Mouse (Mus musculus) bone marrow, adult 2 months (tissue): ENCODE results near the gene Lbhd1. TPM values are rescaled to one million over a fixed set of nuclear protein-coding genes. Genes with fewer than 3 reads are reported as not detected.

ENCODE experiments used
- H3K27ac ChIP-seq: fragments of 200-500 bp; 2 replicates; pipeline ENCODE4 v1.5.1; 2012; ENCODE audit warnings: low read depth, mild to moderate bottlenecking, control low read depth, inconsistent platforms, low read length; ENCODE audit not compliant: control insufficient read depth, poor library complexity, insufficient read depth
- H3K4me1 ChIP-seq: fragments of 200-500 bp; 2 replicates; pipeline ENCODE4 v1.6.1; 2011; ENCODE audit warnings: low read length; ENCODE audit not compliant: control insufficient read depth, insufficient read depth
- H3K4me3 ChIP-seq: fragments of 200-500 bp; replicated peaks from 2 replicates; pipeline ENCODE3; 2011; ENCODE audit warnings: mild to moderate bottlenecking, low read depth, low read length, control low read depth; ENCODE audit not compliant: control insufficient read depth
- CTCF ChIP-seq: fragments of 200-500 bp; IDR thresholded peaks from 2 replicates; pipeline ENCODE4 v1.5.1; 2011; ENCODE audit warnings: low read length, control low read depth; ENCODE audit not compliant: control insufficient read depth, insufficient read depth
- POLR2A ChIP-seq: fragments of 200-500 bp; IDR thresholded peaks from 2 replicates; pipeline ENCODE4 v1.6.1; 2011; ENCODE audit warnings: low read depth, mild to moderate bottlenecking, control low read depth, low read length, borderline replicate concordance; ENCODE audit not compliant: control insufficient read depth
- WGBS: fragments of 180-500 bp; shearing (Covaris S2); methylation state at CpG from one replicate; pipeline ENCODE4 v1.1.7; 2018; 5-methylcytosine and 5-hydroxymethylcytosine counted together
- polyA plus RNA-seq: library from polyadenylated mRNA; stranded (reverse); fragments of >200 nt; gene quantifications from 2 replicates; pipeline ENCODE4 v1.2.4, GENCODE M21; 2011; ENCODE audit warnings: low replicate concordance; ENCODE audit not compliant: missing spikeins, insufficient read depth, insufficient read length

The Lbhd1 gene
- polyA plus RNA-seq, 1 experiment: 2.1 TPM

GRCm38 (mm10) chr19:8897865-8898495 lies 14.4 kb downstream of the Lbhd1 start, which contains the start of gene Ganab:
Ganab (plus strand) TSS chr19:8898071.
- H3K4me1 ChIP-seq: peaks cover 4% of the 10 kb centered on the region; the same call in 1 of the 2 replicates
- peak; percentile 91 for TF ChIP-seq POLR2A
- no peak for TF ChIP-seq CTCF
- peak within 1 kb of the TSS; percentile 75 for H3K27ac ChIP-seq
- H3K4me3 ChIP-seq: peak within 1 kb of the TSS; percentile 76
- WGBS: under 1% methylated on average over 53 of the region's 53 CpGs

GRCm38 (mm10) chr19:8898576-8898975 lies 15.0 kb downstream of the Lbhd1 start:
- Histone ChIP-seq H3K4me1 (peaks cover 4% of the 10 kb centered on the region; the same call in 1 of the 2 replicates), H3K4me3 (peak overlapping the region; percentile 76), H3K27ac (peak overlapping the region; percentile 71)
- 2% methylated on average over 13 of the region's 13 CpGs for WGBS
- TF ChIP-seq POLR2A (no peak), CTCF (no peak)

- TF ChIP-seq POLR2A: no peak
- no peak for TF ChIP-seq CTCF
- no peak overlapping the region for H3K4me3 ChIP-seq
- H3K27ac ChIP-seq: no peak overlapping the region
- peaks cover 4% of the 10 kb centered on the region; the same call in 1 of the 2 replicates for H3K4me1 ChIP-seq
- 47% methylated on average over 3 of the region's 3 CpGs for WGBS
These were observed 15.5 kb downstream of the Lbhd1 start for GRCm38 (mm10) chr19:8899079-8899478.

- TF ChIP-seq CTCF (no peak), POLR2A (no peak)
- Histone ChIP-seq H3K27ac (no peak overlapping the region), H3K4me3 (no peak overlapping the region), H3K4me1 (peaks cover 1% of the 10 kb centered on the region; the same call in 1 of the 2 replicates)
- 90% methylated on average over 5 of the region's 5 CpGs for WGBS
These were observed 19.9 kb downstream of the Lbhd1 start for GRCm38 (mm10) chr19:8903412-8903811.

GRCm38 (mm10) chr19:8908531-8908930 lies 25.0 kb downstream of the Lbhd1 start:
- no peaks in the 10 kb centered on the region for H3K4me1 ChIP-seq
- WGBS: 91% methylated on average over 6 of the region's 6 CpGs
- H3K4me3 ChIP-seq: no peak overlapping the region
- no peak for TF ChIP-seq POLR2A
- TF ChIP-seq CTCF: no peak
- no peak overlapping the region for H3K27ac ChIP-seq

GRCm38 (mm10) chr19:8911810-8912209 lies 28.3 kb downstream of the Lbhd1 start:
- WGBS: 92% methylated on average over 5 of the region's 5 CpGs
- H3K27ac ChIP-seq: no peak overlapping the region
- no peak overlapping the region for H3K4me3 ChIP-seq
- H3K4me1 ChIP-seq: no peaks in the 10 kb centered on the region
- no peak for TF ChIP-seq POLR2A

- Histone ChIP-seq H3K4me1 (no peaks in the 10 kb centered on the region), H3K27ac (no peak overlapping the region), H3K4me3 (no peak overlapping the region)
- no peak for TF ChIP-seq CTCF
- TF ChIP-seq POLR2A: no peak
- WGBS: 94% methylated on average over 3 of the region's 3 CpGs
These were observed 30.7 kb downstream of the Lbhd1 start for GRCm38 (mm10) chr19:8914212-8914611.

GRCm38 (mm10) chr19:8919000-8919399 lies 35.5 kb downstream of the Lbhd1 start:
- Histone ChIP-seq H3K27ac (no peak overlapping the region), H3K4me3 (no peak overlapping the region), H3K4me1 (peaks cover 3% of the 10 kb centered on the region; the same call in 1 of the 2 replicates)
- TF ChIP-seq CTCF (no peak), POLR2A (no peak)
- 52% methylated on average over 3 of the region's 3 CpGs for WGBS

- 70% methylated on average over 6 of the region's 6 CpGs for WGBS
- Histone ChIP-seq H3K4me1 (peaks cover 3% of the 10 kb centered on the region; the same call in 1 of the 2 replicates), H3K27ac (no peak overlapping the region; the same call in 1 of the 2 replicates), H3K4me3 (peak overlapping the region; percentile 11)
- TF ChIP-seq CTCF (no peak), POLR2A (no peak)
These were observed 36.1 kb downstream of the Lbhd1 start for GRCm38 (mm10) chr19:8919684-8920072.
